Mouse (Mus musculus) hindbrain, postnatal 0 days (tissue): ENCODE results near the gene Snx30. TPM values are rescaled to one million over a fixed set of nuclear protein-coding genes. Genes with fewer than 3 reads are reported as not detected.

Experiments
- ATAC-seq: fragments of 200-750 bp; cut with Nextera tagmentation; 2 replicates; pipeline ENCODE4 v1.8.0; 2017; ENCODE audit warnings: mild to moderate bottlenecking, moderate TSS enrichment, moderate library complexity
- DNase-seq: peaks from one replicate; pipeline ENCODE4 v3.0.0-alpha.2; 2015; ENCODE audit warnings: low spot score
- H3K27ac ChIP-seq: fragments of 300-500 bp; sonication (generic); 2 replicates; pipeline ENCODE4 v1.5.1; 2014; ENCODE audit warnings: mild to moderate bottlenecking
- H3K27me3 ChIP-seq: fragments of 300-500 bp; sonication (generic); 2 replicates; pipeline ENCODE4 v1.6.1; 2014; ENCODE audit warnings: low read length, mixed read lengths; ENCODE audit not compliant: insufficient read depth
- H3K36me3 ChIP-seq: fragments of 300-500 bp; sonication (generic); 2 replicates; pipeline ENCODE4 v1.6.1; 2014; ENCODE audit warnings: low read length, mixed read lengths; ENCODE audit not compliant: insufficient read depth
- H3K4me1 ChIP-seq: fragments of 300-500 bp; sonication (generic); 2 replicates; pipeline ENCODE4 v1.6.1; 2014; ENCODE audit warnings: antibody characterized with exemption, low read length, mixed read lengths; ENCODE audit not compliant: insufficient read depth
- H3K4me2 ChIP-seq: fragments of 300-500 bp; sonication (generic); 2 replicates; pipeline ENCODE4 v1.6.1; 2014; ENCODE audit warnings: low read depth, mild to moderate bottlenecking, low read length, moderate library complexity, mixed read lengths
- H3K4me3 ChIP-seq: fragments of 300-500 bp; sonication (generic); 2 replicates; pipeline ENCODE4 v1.5.1; 2014; ENCODE audit warnings: low read length
- H3K9ac ChIP-seq: fragments of 300-500 bp; sonication (generic); replicated peaks from 2 replicates; pipeline ENCODE4 v1.6.1; 2014; ENCODE audit warnings: mild to moderate bottlenecking, low read length, moderate library complexity, mixed read lengths
- H3K9me3 ChIP-seq: fragments of 300-500 bp; sonication (generic); 2 replicates; pipeline ENCODE4 v1.6.1; 2016; ENCODE audit warnings: low read length, mixed read lengths
- CTCF ChIP-seq: IDR thresholded peaks from 2 replicates; pipeline ENCODE4 v1.5.1; 2016; ENCODE audit warnings: antibody characterized with exemption, control low read depth, low read depth
- WGBS: fragments of 180-500 bp; shearing (Covaris S2); extraction: QIAGEN DNeasy Blood & Tissue Kit; methylation state at CpG from one replicate; pipeline ENCODE4 v1.1.7; 2014; 5-methylcytosine and 5-hydroxymethylcytosine counted together
- polyA plus RNA-seq: library from polyadenylated mRNA; unstranded; fragments of >200 nt; fragmentation: Nextera tagmentation; extraction: Ambion mirVana; gene quantifications from 2 replicates; pipeline ENCODE4 v1.2.1, GENCODE M21; 2015
- total RNA-seq: library from RNA; depleted of rRNA; stranded (reverse); fragments of >200 nt; gene quantifications from 2 replicates; pipeline ENCODE4 v1.2.3, GENCODE M21; 2014

Gene Snx30
- total and polyA plus RNA-seq, 2 experiments from 2014 or later, result 15.8 to 31.2 TPM

- DNase-seq (no peak), ATAC-seq (no peak)
- Histone ChIP-seq H3K36me3 (0 out of 2 replicates have a peak, but pooled peaks cover 5% of the 10 kb centered on the region), H3K27me3 (no peaks in the 10 kb centered on the region), H3K4me1 (0 out of 2 replicates have a peak, but pooled peaks cover 3% of the 10 kb centered on the region), H3K27ac (no peak overlapping the region), H3K9me3 (no peaks in the 10 kb centered on the region), H3K4me2 (no peak overlapping the region), H3K9ac (no peak overlapping the region), H3K4me3 (no peak overlapping the region)
- WGBS, result 93% methylated on average over 6 of the region's 6 CpGs
- no peak for TF ChIP-seq CTCF
These were observed 80.6 kb downstream of the Snx30 start for GRCm38 (mm10) chr4:59886281-59886680.

- H3K9ac ChIP-seq, result no peak overlapping the region
- 0 out of 2 replicates have a peak, but pooled peaks cover 3% of the 10 kb centered on the region for H3K4me1 ChIP-seq
- ATAC-seq (no peak), DNase-seq (no peak)
- no peaks in the 10 kb centered on the region for H3K27me3 ChIP-seq
- 0 out of 2 replicates have a peak, but pooled peaks cover 5% of the 10 kb centered on the region for H3K36me3 ChIP-seq
- H3K4me2 ChIP-seq, result no peak overlapping the region
- no peak for TF ChIP-seq CTCF
- H3K9me3 ChIP-seq, result no peaks in the 10 kb centered on the region
- no peak overlapping the region for H3K4me3 ChIP-seq
- 83% methylated on average over 5 of the region's 5 CpGs for WGBS
- H3K27ac ChIP-seq, result no peak overlapping the region
These were observed 81.4 kb downstream of the Snx30 start for GRCm38 (mm10) chr4:59887011-59887410.

- no peak overlapping the region for H3K4me3 ChIP-seq
- H3K9me3 ChIP-seq, result no peaks in the 10 kb centered on the region
- H3K36me3 ChIP-seq, result 0 out of 2 replicates have a peak, but pooled peaks cover 5% of the 10 kb centered on the region
- H3K27ac ChIP-seq, result no peak overlapping the region
- DNase-seq (no peak), ATAC-seq (no peak)
- no peak overlapping the region for H3K9ac ChIP-seq
- H3K27me3 ChIP-seq, result no peaks in the 10 kb centered on the region
- 76% methylated on average over 5 of the region's 5 CpGs for WGBS
- no peak for TF ChIP-seq CTCF
- H3K4me2 ChIP-seq, result no peak overlapping the region
- H3K4me1 ChIP-seq, result 0 out of 2 replicates have a peak, but pooled peaks cover 3% of the 10 kb centered on the region
These were observed 82.4 kb downstream of the Snx30 start for GRCm38 (mm10) chr4:59888014-59888413.

GRCm38 (mm10) chr4:59890086-59890600, 84.5 kb downstream of the Snx30 start:
- ATAC-seq (peak; percentile 18), DNase-seq (peak; percentile 15)
- 0 out of 2 replicates have a peak, but pooled peaks cover 3% of the 10 kb centered on the region for H3K4me1 ChIP-seq
- H3K36me3 ChIP-seq, result peaks cover 22% of the 10 kb centered on the region; the same call in 1 of the 2 replicates
- 75% methylated on average over 6 of the region's 6 CpGs for WGBS
- H3K9ac ChIP-seq, result no peak overlapping the region
- no peak overlapping the region for H3K27ac ChIP-seq
- no peak for TF ChIP-seq CTCF
- no peaks in the 10 kb centered on the region for H3K9me3 ChIP-seq
- H3K4me2 ChIP-seq, result no peak overlapping the region
- no peak overlapping the region for H3K4me3 ChIP-seq
- no peaks in the 10 kb centered on the region for H3K27me3 ChIP-seq

- Histone ChIP-seq H3K9me3 (no peaks in the 10 kb centered on the region), H3K4me2 (no peak overlapping the region), H3K36me3 (peaks cover 33% of the 10 kb centered on the region; the same call in 1 of the 2 replicates), H3K4me3 (no peak overlapping the region), H3K27me3 (no peaks in the 10 kb centered on the region), H3K4me1 (0 out of 2 replicates have a peak, but pooled peaks cover 3% of the 10 kb centered on the region), H3K9ac (no peak overlapping the region), H3K27ac (no peak overlapping the region)
- TF ChIP-seq CTCF, result no peak
- DNase-seq (no peak), ATAC-seq (no peak)
- 84% methylated on average over 10 of the region's 10 CpGs for WGBS
These were observed 86.2 kb downstream of the Snx30 start for GRCm38 (mm10) chr4:59891723-59892416.

GRCm38 (mm10) chr4:59892731-59893130, 87.1 kb downstream of the Snx30 start:
- no peak for TF ChIP-seq CTCF
- 95% methylated on average over 5 of the region's 5 CpGs for WGBS
- Histone ChIP-seq H3K27ac (no peak overlapping the region), H3K4me3 (no peak overlapping the region), H3K27me3 (no peaks in the 10 kb centered on the region), H3K4me1 (0 out of 2 replicates have a peak, but pooled peaks cover 3% of the 10 kb centered on the region), H3K9ac (no peak overlapping the region), H3K4me2 (no peak overlapping the region), H3K9me3 (no peaks in the 10 kb centered on the region), H3K36me3 (peaks cover 37% of the 10 kb centered on the region; the same call in 1 of the 2 replicates)
- ATAC-seq, result no peak
- no peak for DNase-seq
